Mouse (Mus musculus) liver, embryonic 12.5 days (tissue): ENCODE measurements at regions not wholly inside any gene's neighbourhood (a gene's known extent, or its start where the extent isn't known, plus 50 kb on each side); places are given as distances from the start of the nearest gene placed in this dataset.
"Not testable (repeated sequence)": the region's sequence is repeated elsewhere in the genome, so short reads cannot be mapped to it uniquely, and the experiment has no call there.

ENCODE experiments used
- ATAC-seq: fragments of 200-750 bp; cut with Nextera tagmentation; 2 replicates; pipeline ENCODE4 v1.8.0; 2017; ENCODE audit warnings: moderate number of reproducible peaks, mild to moderate bottlenecking, moderate library complexity
- H3K27ac ChIP-seq: fragments of 300-500 bp; sonication (generic); 2 replicates; pipeline ENCODE4 v1.5.1; 2016; ENCODE audit warnings: mild to moderate bottlenecking
- H3K27me3 ChIP-seq: fragments of 300-500 bp; sonication (generic); replicated peaks from 2 replicates; pipeline ENCODE4 v1.6.1; 2016; ENCODE audit warnings: mild to moderate bottlenecking, moderate library complexity
- H3K36me3 ChIP-seq: fragments of 300-500 bp; sonication (generic); 2 replicates; pipeline ENCODE4 v1.6.1; 2016; ENCODE audit warnings: mild to moderate bottlenecking, moderate library complexity
- H3K4me1 ChIP-seq: fragments of 300-500 bp; sonication (generic); 2 replicates; pipeline ENCODE4 v1.6.1; 2016
- H3K4me2 ChIP-seq: fragments of 300-500 bp; sonication (generic); 2 replicates; pipeline ENCODE4 v1.6.1; 2016; ENCODE audit warnings: mild to moderate bottlenecking, moderate library complexity
- H3K4me3 ChIP-seq: fragments of 300-500 bp; sonication (generic); 2 replicates; pipeline ENCODE4 v1.5.1; 2016; ENCODE audit warnings: mild to moderate bottlenecking, moderate library complexity
- H3K9ac ChIP-seq: fragments of 300-500 bp; sonication (generic); 2 replicates; pipeline ENCODE4 v1.6.1; 2016; ENCODE audit warnings: mild to moderate bottlenecking, moderate library complexity
- H3K9me3 ChIP-seq: fragments of 300-500 bp; sonication (generic); replicated peaks from 2 replicates; pipeline ENCODE4 v1.6.1; 2016; ENCODE audit warnings: mild to moderate bottlenecking, moderate library complexity
- WGBS: fragments of 180-500 bp; shearing (Covaris S2); methylation state at CpG from one replicate; pipeline ENCODE4 v1.1.7; 2016; ENCODE audit not compliant: insufficient replicate concordance; 5-methylcytosine and 5-hydroxymethylcytosine counted together

DNA sequence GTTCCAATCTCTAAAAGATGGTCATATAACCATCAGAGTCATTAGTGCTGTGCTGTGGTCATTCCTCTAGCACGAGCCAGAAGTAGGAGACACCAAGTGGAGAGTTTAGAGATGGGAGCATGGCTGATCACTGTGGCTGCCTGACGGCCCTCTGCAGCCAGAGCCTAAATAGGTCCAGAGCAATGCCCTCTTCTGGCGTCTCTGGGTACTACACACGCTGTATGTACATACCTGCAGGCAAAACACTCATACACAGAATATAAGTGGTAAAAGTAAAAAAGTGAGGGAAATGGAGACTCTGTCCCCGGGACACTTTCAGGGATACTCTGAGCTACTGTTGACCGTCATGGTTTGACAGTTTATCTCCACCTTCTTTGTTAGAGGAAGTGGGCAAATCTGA lies 91.4 kb downstream of the Gm21738 start:
- Histone ChIP-seq H3K9ac (no peak overlapping the region), H3K27me3 (no peaks in the 10 kb centered on the region), H3K4me3 (no peak overlapping the region), H3K4me1 (no peaks in the 10 kb centered on the region), H3K4me2 (no peak overlapping the region), H3K27ac (no peak overlapping the region), H3K36me3 (no peaks in the 10 kb centered on the region), H3K9me3 (peaks cover 12% of the 10 kb centered on the region; the same call in 1 of the 2 replicates)
- no peak for ATAC-seq
- WGBS, result 65% methylated on average over 6 of the region's 6 CpGs

DNA sequence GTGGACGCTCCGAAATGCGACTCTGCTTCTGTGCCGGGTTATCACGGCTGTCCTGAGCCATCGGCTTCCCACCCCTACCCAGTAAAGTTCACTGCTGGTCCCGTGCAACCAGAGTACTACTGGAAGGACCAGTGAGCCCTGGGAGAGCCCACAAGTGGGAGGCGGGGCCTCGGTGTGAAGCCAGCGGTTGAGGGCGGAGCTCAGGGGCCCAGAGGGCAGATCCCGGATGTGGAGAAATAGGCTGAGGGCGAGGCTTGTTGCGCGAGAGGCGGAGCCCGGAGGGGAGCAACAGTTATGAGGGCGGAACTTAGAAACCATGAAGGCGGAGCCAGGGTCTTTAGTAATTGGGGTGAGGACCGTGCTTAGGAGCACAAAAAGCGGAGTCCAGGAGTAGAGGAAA lies 107.1 kb downstream of the Gm21738 start:
- Histone ChIP-seq H3K4me2 (no peak overlapping the region), H3K4me1 (no peaks in the 10 kb centered on the region), H3K9me3 (0 out of 2 replicates have a peak, but pooled peaks cover 13% of the 10 kb centered on the region), H3K36me3 (no peaks in the 10 kb centered on the region), H3K4me3 (no peak overlapping the region), H3K9ac (no peak overlapping the region), H3K27ac (no peak overlapping the region), H3K27me3 (no peaks in the 10 kb centered on the region)
- 0 out of 2 replicates have a peak, but pooled peaks have one; percentile 51 for ATAC-seq
- WGBS, result 61% methylated on average over 21 of the region's 21 CpGs

DNA sequence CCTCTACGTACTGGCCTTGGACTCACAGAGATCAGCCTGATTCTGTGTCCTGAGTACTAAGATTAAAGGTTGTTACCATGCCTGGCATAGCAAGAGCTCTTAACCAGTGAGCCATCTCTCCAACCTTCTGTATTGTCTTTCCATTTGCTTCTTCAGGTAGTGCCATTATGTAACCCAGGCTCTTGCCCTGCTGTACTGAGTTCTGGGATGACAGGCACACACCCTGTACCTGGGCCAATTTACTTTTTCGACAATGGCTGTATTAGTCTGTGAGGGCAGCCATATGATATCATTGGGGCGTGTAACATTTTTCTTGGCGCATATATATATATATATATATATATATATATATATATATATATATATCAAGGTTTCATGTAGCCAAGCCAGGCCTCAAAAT lies 115.9 kb downstream of the Gm21738 start:
- not testable (repeated sequence) for H3K4me1 ChIP-seq, H3K36me3 ChIP-seq, H3K4me3 ChIP-seq, H3K27ac ChIP-seq, H3K27me3 ChIP-seq, H3K9ac ChIP-seq, ATAC-seq, H3K9me3 ChIP-seq, H3K4me2 ChIP-seq
- WGBS, result 31% methylated on average over 4 of the region's 4 CpGs

- no peaks in the 10 kb centered on the region for H3K27me3 ChIP-seq
- no peak for ATAC-seq
- no peaks in the 10 kb centered on the region for H3K4me1 ChIP-seq
- no peak overlapping the region for H3K4me3 ChIP-seq
- no peak overlapping the region for H3K9ac ChIP-seq
- H3K36me3 ChIP-seq, result no peaks in the 10 kb centered on the region
- H3K27ac ChIP-seq, result no peak overlapping the region
- 80% methylated on average over 1 of the region's 1 CpGs for WGBS
- H3K9me3 ChIP-seq, result no peaks in the 10 kb centered on the region
- no peak overlapping the region for H3K4me2 ChIP-seq
Measured at GRCm38 (mm10) chr14:19279096-19279495, 139.6 kb downstream of the Gm21738 start.

- no peak overlapping the region for H3K9ac ChIP-seq
- no peak overlapping the region for H3K27ac ChIP-seq
- ATAC-seq, result peak; percentile 99
- H3K27me3 ChIP-seq, result no peaks in the 10 kb centered on the region
- no peaks in the 10 kb centered on the region for H3K36me3 ChIP-seq
- no peak overlapping the region for H3K4me3 ChIP-seq
- 41% methylated on average over 4 of the region's 4 CpGs for WGBS
- no peaks in the 10 kb centered on the region for H3K9me3 ChIP-seq
- H3K4me1 ChIP-seq, result no peaks in the 10 kb centered on the region
- H3K4me2 ChIP-seq, result no peak overlapping the region
Measured at GRCm38 (mm10) chr14:19277777-19278385, 140.8 kb downstream of the Gm21738 start.
